Mouse (Mus musculus) MEL (cell line): Measurements from ENCODE around the gene Cdh23.

Experiments
- CTCF ChIP-seq, 3 experiments: IDR thresholded peaks in 2 of 3; conservative IDR thresholded peaks in 1 of 3; 2 replicates each; pipeline ENCODE4 v1.5.1; 2011 to 2012; ENCODE audit warnings: low read length in 3 of 3, low read depth in 2 of 3, mild to moderate bottlenecking in 2 of 3, improper control_type of control experiment in 1 of 3, inconsistent platforms in 1 of 3, mixed read lengths in 1 of 3, moderate library complexity in 1 of 3; ENCODE audit not compliant: control insufficient read depth in 1 of 3, insufficient read depth in 1 of 3, poor library complexity in 1 of 3, severe bottlenecking in 1 of 3
- E2F4 ChIP-seq: IDR thresholded peaks from 2 replicates; pipeline ENCODE4 v1.6.1; 2011; ENCODE audit warnings: low read depth, low read length, improper control_type of control experiment, borderline replicate concordance
- EP300 ChIP-seq, 2 experiments: IDR thresholded peaks; 2 replicates each; pipeline ENCODE4 v1.6.1; 2011; ENCODE audit warnings: improper control_type of control experiment in 2 of 2, low read length in 2 of 2, low read depth in 1 of 2, mild to moderate bottlenecking in 1 of 2
- HCFC1 ChIP-seq: IDR thresholded peaks from 2 replicates; pipeline ENCODE4 v1.6.1; 2012; ENCODE audit warnings: low read depth, mild to moderate bottlenecking, inconsistent platforms, low read length, improper control_type of control experiment, moderate library complexity
- MAFK ChIP-seq: IDR thresholded peaks from 2 replicates; pipeline ENCODE4 v1.6.1; 2011; ENCODE audit warnings: low read depth, mild to moderate bottlenecking, low read length, improper control_type of control experiment, borderline replicate concordance
- MAX ChIP-seq: IDR thresholded peaks from 2 replicates; pipeline ENCODE4 v1.6.1; 2011; ENCODE audit warnings: low read length, improper control_type of control experiment
- POLR2A ChIP-seq, 2 experiments: IDR thresholded peaks; 2 replicates each; pipeline ENCODE4 v1.6.1; 2011 to 2012; ENCODE audit warnings: low read length in 2 of 2, mild to moderate bottlenecking in 2 of 2, control low read depth in 1 of 2, improper control_type of control experiment in 1 of 2, low read depth in 1 of 2, moderate library complexity in 1 of 2; ENCODE audit not compliant: control insufficient read depth in 1 of 2, insufficient read depth in 1 of 2, poor library complexity in 1 of 2
- POLR2AphosphoS2 ChIP-seq: IDR thresholded peaks from 2 replicates; pipeline ENCODE4 v1.6.1; 2011; ENCODE audit warnings: low read length, improper control_type of control experiment
- TAL1 ChIP-seq: IDR thresholded peaks from 2 replicates; pipeline ENCODE4 v1.6.1; 2012; ENCODE audit warnings: mild to moderate bottlenecking, inconsistent platforms, low read length, moderate library complexity, mixed read lengths
- USF1 ChIP-seq: IDR thresholded peaks from 2 replicates; pipeline ENCODE4 v1.6.1; 2014; ENCODE audit warnings: low read depth, mild to moderate bottlenecking, inconsistent platforms, low read length, improper control_type of control experiment, moderate library complexity

GRCm38 (mm10) chr10:60279290-60279940, 416.9 kb downstream of the Cdh23 start:
- TF ChIP-seq MAFK (no peak), CTCF (IDR thresholded peaks at IDR 0.05 in 2 of 3, conservative IDR thresholded peaks at IDR 0.05 in 1 of 3; ENCODE audit: control insufficient read depth in 1 of 3, insufficient read depth in 1 of 3, low read depth in 2 of 3, low read length in 3 of 3, poor library complexity in 1 of 3, severe bottlenecking in 1 of 3) (no peak), POLR2A (IDR thresholded peaks at IDR 0.05; ENCODE audit: control insufficient read depth in 1 of 2, insufficient read depth in 1 of 2, low read depth in 1 of 2, low read length in 2 of 2, poor library complexity in 1 of 2) (no peak), POLR2AphosphoS2 (no peak), E2F4 (no peak), EP300 (IDR thresholded peaks at IDR 0.05; ENCODE audit: low read depth in 1 of 2, low read length in 2 of 2) (no peak), USF1 (no peak), HCFC1 (no peak), MAX (no peak), TAL1 (no peak)
